Mouse (Mus musculus) heart, embryonic 15.5 days (tissue): ENCODE measurements around the gene Cdkl3. TPM values are rescaled to one million over a fixed set of nuclear protein-coding genes. Genes with fewer than 3 reads are reported as not detected.

Experiments
- ATAC-seq: fragments of 200-750 bp; cut with Nextera tagmentation; replicated peaks from 2 replicates; pipeline ENCODE4 v1.8.0; 2017; ENCODE audit warnings: low read depth, moderate TSS enrichment; ENCODE audit not compliant: insufficient number of reproducible peaks, insufficient read depth, low FRiP score
- H3K27ac ChIP-seq: fragments of 300-500 bp; sonication (generic); 2 replicates; pipeline ENCODE4 v1.5.1; 2015; ENCODE audit warnings: mild to moderate bottlenecking, inconsistent platforms
- H3K27me3 ChIP-seq: fragments of 300-500 bp; sonication (generic); 2 replicates; pipeline ENCODE4 v1.6.1; 2015; ENCODE audit warnings: inconsistent platforms
- H3K36me3 ChIP-seq: fragments of 300-500 bp; sonication (generic); 2 replicates; pipeline ENCODE4 v1.6.1; 2015; ENCODE audit warnings: mild to moderate bottlenecking, inconsistent platforms
- H3K4me1 ChIP-seq: fragments of 300-500 bp; sonication (generic); replicated peaks from 2 replicates; pipeline ENCODE4 v1.6.1; 2015; ENCODE audit warnings: inconsistent platforms
- H3K4me2 ChIP-seq: fragments of 300-500 bp; sonication (generic); 2 replicates; pipeline ENCODE4 v1.6.1; 2015; ENCODE audit warnings: inconsistent platforms, mild to moderate bottlenecking, moderate library complexity
- H3K4me3 ChIP-seq: fragments of 300-500 bp; sonication (generic); 2 replicates; pipeline ENCODE4 v1.5.1; 2015; ENCODE audit warnings: mild to moderate bottlenecking, inconsistent platforms
- H3K9ac ChIP-seq: fragments of 300-500 bp; sonication (generic); 2 replicates; pipeline ENCODE4 v1.6.1; 2015; ENCODE audit warnings: mild to moderate bottlenecking, inconsistent platforms
- H3K9me3 ChIP-seq: fragments of 300-500 bp; sonication (generic); replicated peaks from 2 replicates; pipeline ENCODE4 v1.6.1; 2016; ENCODE audit warnings: inconsistent platforms
- WGBS: fragments of 180-500 bp; shearing (Covaris S2); methylation state at CpG from one replicate; pipeline ENCODE4 v1.1.7; 2015; ENCODE audit warnings: mixed read lengths; 5-methylcytosine and 5-hydroxymethylcytosine counted together
- polyA plus RNA-seq: library from polyadenylated mRNA; unstranded; fragments of >200 nt; fragmentation: Nextera tagmentation; extraction: Ambion mirVana; gene quantifications from 2 replicates; pipeline ENCODE4 v1.2.1, GENCODE M21; 2015

Gene Cdkl3
- polyA plus RNA-seq, 1 experiment from 2014 or later = 9.8 TPM

DNA sequence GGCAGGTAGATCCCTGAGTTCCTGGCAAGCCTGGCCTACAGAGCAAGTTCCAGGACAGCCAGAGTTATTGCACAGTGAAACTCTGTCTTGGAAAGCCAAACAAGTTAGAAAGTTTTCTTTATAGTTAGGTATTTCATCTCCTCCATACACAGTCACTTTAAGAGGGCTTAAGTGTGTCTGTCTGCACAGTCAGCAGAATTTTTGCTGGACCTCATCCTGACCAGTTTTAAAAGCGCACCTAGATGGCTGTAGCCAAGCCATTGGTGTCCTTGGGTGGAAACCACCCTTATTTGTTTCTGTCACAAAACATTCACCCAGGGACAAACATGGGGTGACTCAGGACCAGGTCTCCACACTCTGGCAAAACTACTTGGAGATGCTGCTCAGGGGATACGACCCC lies 76.6 kb downstream of the Cdkl3 start:
- Histone ChIP-seq H3K4me2 (no peak overlapping the region), H3K27ac (no peak overlapping the region), H3K4me3 (no peak overlapping the region), H3K9ac (no peak overlapping the region), H3K36me3 (no peaks in the 10 kb centered on the region), H3K27me3 (no peaks in the 10 kb centered on the region), H3K9me3 (no peaks in the 10 kb centered on the region), H3K4me1 (peaks cover 15% of the 10 kb centered on the region)
- no peak for ATAC-seq
- WGBS = 92% methylated on average over 2 of the region's 2 CpGs

DNA sequence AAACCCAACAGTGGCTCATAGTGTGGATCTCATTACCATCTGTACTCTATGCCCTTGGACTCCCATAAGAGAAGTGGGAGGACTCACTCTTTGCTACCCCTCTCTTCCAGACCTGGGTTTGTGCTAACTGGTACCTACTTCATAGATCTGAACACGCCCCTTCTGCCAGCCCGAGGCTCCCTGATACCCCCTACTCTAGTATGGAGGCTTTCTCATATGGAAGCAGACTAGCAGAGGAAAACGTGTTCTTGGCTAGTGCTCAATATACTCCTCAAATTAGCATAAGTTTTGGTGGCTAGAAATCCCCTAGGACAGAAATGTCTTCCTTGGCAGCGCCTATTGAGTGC lies 81.8 kb downstream of the Cdkl3 start:
- H3K36me3 ChIP-seq = no peaks in the 10 kb centered on the region
- no peaks in the 10 kb centered on the region for H3K9me3 ChIP-seq
- no peak for ATAC-seq
- WGBS = 53% methylated on average over 4 of the region's 4 CpGs
- H3K27me3 ChIP-seq = no peaks in the 10 kb centered on the region
- peak overlapping the region; percentile 77 for H3K27ac ChIP-seq
- H3K4me2 ChIP-seq = peak overlapping the region; percentile 41
- peaks cover 28% of the 10 kb centered on the region for H3K4me1 ChIP-seq
- no peak overlapping the region for H3K4me3 ChIP-seq
- no peak overlapping the region for H3K9ac ChIP-seq

DNA sequence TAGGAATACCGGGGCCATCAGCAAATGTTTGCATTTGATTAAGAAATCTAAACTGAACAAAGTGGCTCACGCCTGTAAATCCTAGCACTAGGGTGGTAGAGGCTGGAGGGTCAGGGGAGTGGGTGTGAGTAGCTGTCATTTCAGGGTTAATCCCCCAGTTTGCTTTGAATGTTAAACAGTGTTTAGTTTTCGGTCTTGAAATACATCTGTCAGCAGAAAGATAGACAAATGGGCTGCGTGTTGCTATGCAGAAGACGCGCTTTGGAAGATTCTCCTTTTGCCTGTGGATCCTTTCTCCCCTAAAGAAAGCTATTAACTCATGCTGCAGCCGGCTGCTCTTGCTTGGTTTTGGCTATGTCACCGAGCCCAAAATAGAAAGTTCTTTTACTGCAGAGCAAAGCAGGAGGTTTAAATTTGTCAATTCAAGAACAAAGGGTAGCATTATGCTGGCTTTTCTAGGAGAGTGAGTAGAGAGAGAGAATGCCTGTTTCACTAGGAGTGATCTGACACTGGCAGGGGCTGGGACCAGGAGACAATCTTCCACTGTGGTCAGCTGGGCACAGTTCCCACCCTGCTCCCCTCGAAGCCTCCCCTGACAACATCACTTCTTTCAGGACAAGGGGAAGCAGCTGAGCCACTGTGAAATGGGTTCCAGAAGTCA lies 82.3 kb downstream of the Cdkl3 start:
- peak overlapping the region; percentile 20; the same call in 1 of the 2 replicates for H3K9ac ChIP-seq
- ATAC-seq = no peak; the same call in 1 of the 2 replicates
- peak overlapping the region; percentile 41 for H3K4me2 ChIP-seq
- 32% methylated on average over 9 of the region's 9 CpGs for WGBS
- H3K36me3 ChIP-seq = no peaks in the 10 kb centered on the region
- H3K27me3 ChIP-seq = no peaks in the 10 kb centered on the region
- H3K4me1 ChIP-seq = peaks cover 28% of the 10 kb centered on the region
- no peak overlapping the region for H3K4me3 ChIP-seq
- peak overlapping the region; percentile 77 for H3K27ac ChIP-seq
- H3K9me3 ChIP-seq = no peaks in the 10 kb centered on the region

DNA sequence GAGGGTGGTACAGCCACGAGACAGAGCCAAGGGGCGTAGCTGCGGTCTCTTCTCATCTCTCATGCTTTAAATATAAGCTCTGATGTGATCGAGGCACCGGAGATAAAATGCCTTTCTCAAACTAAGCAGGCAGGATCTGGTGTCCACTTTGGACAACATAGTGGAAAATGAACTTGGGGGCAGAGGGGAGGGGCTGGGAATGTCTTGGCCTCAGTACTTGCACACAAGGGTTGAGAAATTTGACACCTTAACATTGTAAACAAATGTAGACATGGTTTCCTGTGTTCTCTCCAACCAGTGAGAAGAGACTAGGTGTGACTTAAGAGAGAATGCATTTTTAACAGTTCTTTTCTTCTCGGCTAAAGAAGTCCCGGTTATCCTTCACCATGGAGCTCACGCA lies 85.3 kb downstream of the Cdkl3 start:
- WGBS = 37% methylated on average over 8 of the region's 8 CpGs
- H3K9me3 ChIP-seq = no peaks in the 10 kb centered on the region
- 0 out of 2 replicates have a peak, but pooled peaks have one; percentile 42 for ATAC-seq
- H3K4me1 ChIP-seq = peaks cover 28% of the 10 kb centered on the region
- no peak overlapping the region for H3K9ac ChIP-seq
- no peaks in the 10 kb centered on the region for H3K27me3 ChIP-seq
- peak overlapping the region; percentile 15; the same call in 1 of the 2 replicates for H3K27ac ChIP-seq
- H3K36me3 ChIP-seq = no peaks in the 10 kb centered on the region
- peak overlapping the region; percentile 14 for H3K4me2 ChIP-seq
- H3K4me3 ChIP-seq = no peak overlapping the region

DNA sequence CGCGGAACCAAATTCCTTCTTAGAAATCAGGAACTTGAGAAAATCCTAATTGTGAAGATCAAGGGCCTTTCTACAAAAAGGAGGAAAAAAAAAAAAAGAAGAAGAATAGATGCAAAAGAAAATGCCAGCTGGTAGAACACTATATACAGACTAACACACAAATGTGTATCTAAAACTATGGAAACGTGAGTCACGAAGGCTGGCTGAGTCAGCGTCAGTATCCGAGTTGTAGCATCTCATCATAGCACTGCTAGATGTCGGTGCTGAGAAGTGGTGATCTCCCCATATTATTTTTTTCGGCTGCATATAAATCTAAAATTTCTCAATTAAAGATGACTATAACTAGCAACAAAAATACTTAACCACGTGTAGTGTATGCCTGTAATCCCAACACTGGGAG lies 87.2 kb downstream of the Cdkl3 start:
- H3K4me3 ChIP-seq = no peak overlapping the region
- H3K4me2 ChIP-seq = no peak overlapping the region
- H3K9me3 ChIP-seq = no peaks in the 10 kb centered on the region
- WGBS = 87% methylated on average over 9 of the region's 9 CpGs
- no peak overlapping the region for H3K27ac ChIP-seq
- H3K36me3 ChIP-seq = no peaks in the 10 kb centered on the region
- peaks cover 26% of the 10 kb centered on the region for H3K4me1 ChIP-seq
- H3K9ac ChIP-seq = no peak overlapping the region
- ATAC-seq = no peak
- H3K27me3 ChIP-seq = no peaks in the 10 kb centered on the region

DNA sequence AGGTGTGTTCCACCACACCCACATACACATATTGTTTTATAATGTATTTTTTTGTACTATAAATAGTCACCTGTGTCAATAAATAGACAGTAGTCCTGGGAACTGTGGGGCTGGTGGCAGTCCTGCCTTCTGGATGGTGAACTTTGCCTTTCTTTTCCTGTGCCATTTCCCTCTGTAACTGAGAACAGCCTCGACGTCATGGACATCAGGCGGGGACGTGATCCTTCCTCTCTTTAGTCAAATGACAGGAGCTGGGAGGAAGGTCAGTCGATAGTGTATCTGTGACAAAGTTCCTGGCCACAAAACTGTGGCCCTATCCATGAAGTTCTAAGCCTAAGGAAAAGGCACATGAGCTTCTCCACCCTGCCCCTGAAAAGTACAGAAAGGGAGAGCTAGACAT lies 90.5 kb downstream of the Cdkl3 start:
- no peak overlapping the region for H3K4me3 ChIP-seq
- no peak for ATAC-seq
- no peak overlapping the region for H3K4me2 ChIP-seq
- no peaks in the 10 kb centered on the region for H3K36me3 ChIP-seq
- H3K27ac ChIP-seq = peak overlapping the region; percentile 20; the same call in 1 of the 2 replicates
- H3K9ac ChIP-seq = no peak overlapping the region; the same call in 1 of the 2 replicates
- peaks cover 18% of the 10 kb centered on the region for H3K4me1 ChIP-seq
- no peaks in the 10 kb centered on the region for H3K9me3 ChIP-seq
- WGBS = 58% methylated on average over 5 of the region's 5 CpGs
- no peaks in the 10 kb centered on the region for H3K27me3 ChIP-seq

DNA sequence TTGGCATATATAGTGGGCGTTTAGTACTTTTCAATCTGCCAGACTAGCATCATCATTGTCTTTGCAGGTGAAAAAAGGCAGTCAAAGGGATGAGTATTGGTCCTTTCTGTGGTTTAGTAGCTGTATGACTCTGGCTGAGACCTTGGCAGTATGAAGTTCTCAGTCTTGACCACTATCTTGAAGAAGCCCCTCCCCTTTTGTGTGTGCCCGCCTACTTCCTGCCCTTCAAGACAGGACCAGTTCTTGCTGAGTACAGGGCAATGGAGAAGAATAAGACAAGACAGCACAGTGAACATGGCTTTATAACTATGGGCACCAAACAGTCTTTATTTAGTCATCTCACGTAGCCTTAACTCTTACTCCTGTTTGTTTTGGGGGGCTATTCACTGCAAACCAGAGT lies 93.0 kb downstream of the Cdkl3 start:
- WGBS = 80% methylated on average over 3 of the region's 3 CpGs
- no peak overlapping the region for H3K4me2 ChIP-seq
- no peaks in the 10 kb centered on the region for H3K9me3 ChIP-seq
- H3K4me3 ChIP-seq = no peak overlapping the region
- H3K27ac ChIP-seq = no peak overlapping the region
- H3K27me3 ChIP-seq = no peaks in the 10 kb centered on the region
- H3K9ac ChIP-seq = no peak overlapping the region
- no peaks in the 10 kb centered on the region for H3K36me3 ChIP-seq
- ATAC-seq = no peak
- H3K4me1 ChIP-seq = peaks cover 35% of the 10 kb centered on the region

DNA sequence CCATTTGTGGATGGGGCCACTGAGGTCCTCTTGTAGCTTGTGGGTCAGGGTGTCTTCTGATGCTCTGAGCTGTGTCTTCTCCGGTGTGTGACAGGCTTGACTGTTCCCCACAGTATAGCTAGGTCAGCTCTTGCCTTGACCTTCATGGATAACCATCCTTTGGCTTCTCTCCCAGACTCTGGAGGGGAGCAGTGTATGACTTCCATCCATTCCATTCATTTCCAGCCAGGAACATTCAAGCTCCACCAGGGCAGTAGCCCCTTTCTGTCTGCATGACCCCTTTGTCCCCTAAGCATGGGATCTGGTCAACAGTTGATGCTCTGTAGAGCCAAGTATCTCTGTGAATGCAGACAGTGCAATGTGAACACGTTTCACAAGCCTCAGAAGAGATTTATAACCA lies 93.6 kb downstream of the Cdkl3 start:
- Histone ChIP-seq H3K9me3 (no peaks in the 10 kb centered on the region), H3K4me3 (peak overlapping the region; percentile 90; the same call in 1 of the 2 replicates), H3K27ac (peak overlapping the region; percentile 100), H3K36me3 (no peaks in the 10 kb centered on the region), H3K4me2 (peak overlapping the region; percentile 81), H3K27me3 (no peaks in the 10 kb centered on the region), H3K4me1 (peaks cover 36% of the 10 kb centered on the region), H3K9ac (peak overlapping the region; percentile 57)
- no peak for ATAC-seq
- 71% methylated on average over 2 of the region's 2 CpGs for WGBS

DNA sequence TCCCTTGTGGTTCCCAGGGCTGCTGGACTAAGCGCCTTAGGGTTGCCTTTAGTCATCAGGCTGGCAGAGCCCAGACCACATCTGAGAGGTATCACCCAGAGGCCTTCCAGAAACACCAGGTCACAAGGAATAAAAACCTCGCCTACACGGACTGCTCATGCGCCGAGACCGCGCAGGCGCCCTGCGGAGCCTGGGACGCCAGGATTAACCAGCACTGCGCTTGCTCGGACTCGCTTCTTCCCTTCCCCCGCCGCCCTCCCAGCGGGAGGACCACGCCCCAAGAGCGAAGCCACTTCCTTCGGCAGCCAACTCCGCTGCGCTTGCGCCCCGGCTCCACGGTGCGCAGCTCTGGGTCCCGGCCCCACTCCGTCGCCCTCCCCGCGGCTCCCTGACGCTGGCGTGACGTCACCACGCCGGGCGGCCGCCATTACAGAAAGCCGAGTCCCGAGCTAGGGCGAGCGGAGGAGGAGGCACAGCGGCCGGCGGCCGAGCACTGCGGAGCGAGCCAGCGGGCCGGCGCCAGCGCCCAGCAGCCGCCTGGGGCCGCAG lies 94.5 kb downstream of the Cdkl3 start, which contains the start of gene Ppp2ca:
TSS of gene Ppp2ca (plus strand) at position 284 of the 549 bp plus-strand sequence.
- Histone ChIP-seq H3K27me3 (no peaks in the 10 kb centered on the region), H3K9ac (peak within 1 kb of the TSS; percentile 98), H3K4me3 (peak within 1 kb of the TSS; percentile 90), H3K9me3 (no peaks in the 10 kb centered on the region), H3K27ac (peak within 1 kb of the TSS; percentile 100), H3K36me3 (no peaks in the 10 kb centered on the region), H3K4me1 (peaks cover 40% of the 10 kb centered on the region), H3K4me2 (peak within 1 kb of the TSS; percentile 81)
- under 1% methylated on average over 51 of the region's 53 CpGs for WGBS
- ATAC-seq = peak; percentile 97

DNA sequence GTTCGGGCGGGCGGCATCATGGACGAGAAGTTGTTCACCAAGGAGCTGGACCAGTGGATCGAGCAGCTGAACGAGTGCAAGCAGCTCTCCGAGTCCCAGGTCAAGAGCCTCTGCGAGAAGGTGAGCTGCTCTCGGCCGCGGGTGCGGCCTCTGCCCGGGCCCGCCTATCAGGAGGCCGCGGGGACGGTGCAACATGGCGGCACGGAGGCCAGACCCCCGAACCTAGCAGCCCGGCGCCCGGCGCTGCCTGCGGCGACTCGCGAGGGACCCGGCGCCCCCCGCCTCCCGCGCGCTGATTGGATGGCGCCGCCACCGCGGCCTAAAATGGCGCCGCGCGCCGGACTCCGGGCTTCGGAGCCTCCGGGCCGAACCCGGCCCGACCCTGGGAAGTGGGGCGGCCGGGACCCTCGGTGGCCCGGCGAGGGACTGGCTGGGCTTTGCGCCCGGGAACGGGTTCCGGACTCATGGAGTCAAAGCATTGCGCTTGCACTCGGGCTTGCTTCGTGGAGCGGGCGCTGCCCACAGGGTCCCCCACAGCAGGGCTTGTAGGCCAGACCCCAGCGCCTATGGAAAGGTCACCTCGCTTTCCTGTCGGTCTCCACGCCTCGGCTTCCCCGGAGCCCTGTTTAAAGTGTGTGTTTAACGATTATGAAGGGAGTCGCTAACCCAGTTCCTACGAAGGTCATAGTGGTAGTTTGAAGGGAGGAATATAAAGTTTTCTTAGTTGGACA lies 95.2 kb downstream of the Cdkl3 start:
- no peaks in the 10 kb centered on the region for H3K27me3 ChIP-seq
- H3K4me2 ChIP-seq = peak overlapping the region; percentile 81
- peak; percentile 81 for ATAC-seq
- H3K9ac ChIP-seq = peak overlapping the region; percentile 98
- WGBS = under 1% methylated on average over 70 of the region's 72 CpGs
- H3K36me3 ChIP-seq = no peaks in the 10 kb centered on the region
- H3K4me1 ChIP-seq = peaks cover 44% of the 10 kb centered on the region
- H3K9me3 ChIP-seq = no peaks in the 10 kb centered on the region
- H3K27ac ChIP-seq = peak overlapping the region; percentile 100
- peak overlapping the region; percentile 90 for H3K4me3 ChIP-seq

DNA sequence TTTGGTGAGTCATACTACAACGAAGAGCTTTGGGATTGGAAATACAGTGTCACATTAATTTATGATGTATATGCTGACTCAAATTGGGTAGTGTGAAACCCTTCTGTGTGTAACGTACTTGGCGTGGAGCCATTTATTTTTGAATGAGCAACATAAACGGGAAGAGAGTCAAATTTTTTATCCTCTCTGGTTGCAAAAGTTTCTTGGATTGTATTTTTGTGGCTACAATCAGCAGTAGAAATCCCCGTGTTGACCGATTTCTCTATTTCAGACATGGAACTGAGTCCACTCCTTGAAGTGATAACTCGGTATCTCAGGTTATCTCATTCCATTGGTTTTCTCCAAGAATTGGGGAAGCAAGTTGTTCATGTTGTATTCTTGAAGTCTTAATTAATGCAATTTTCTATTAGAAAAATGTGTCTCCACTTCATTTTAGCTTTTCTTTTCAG lies 95.8 kb downstream of the Cdkl3 start:
- Histone ChIP-seq H3K27ac (peak overlapping the region; percentile 100), H3K4me1 (peaks cover 45% of the 10 kb centered on the region)
- 2% methylated on average over 7 of the region's 7 CpGs for WGBS

More for the DNA sequence above, 95.8 kb downstream of the Cdkl3 start:
- Histone ChIP-seq H3K9me3 (no peaks in the 10 kb centered on the region), H3K9ac (peak overlapping the region; percentile 98), H3K4me2 (peak overlapping the region; percentile 81), H3K4me3 (peak overlapping the region; percentile 90), H3K27me3 (no peaks in the 10 kb centered on the region), H3K36me3 (no peaks in the 10 kb centered on the region)
- no peak for ATAC-seq
